Mouse (Mus musculus): ENCODE results near the gene S100a10.
"Not testable (repeated sequence)": the region's sequence is repeated elsewhere in the genome, so short reads cannot be mapped to it uniquely, and the experiment has no call there.

S100a10 gene

DNA sequence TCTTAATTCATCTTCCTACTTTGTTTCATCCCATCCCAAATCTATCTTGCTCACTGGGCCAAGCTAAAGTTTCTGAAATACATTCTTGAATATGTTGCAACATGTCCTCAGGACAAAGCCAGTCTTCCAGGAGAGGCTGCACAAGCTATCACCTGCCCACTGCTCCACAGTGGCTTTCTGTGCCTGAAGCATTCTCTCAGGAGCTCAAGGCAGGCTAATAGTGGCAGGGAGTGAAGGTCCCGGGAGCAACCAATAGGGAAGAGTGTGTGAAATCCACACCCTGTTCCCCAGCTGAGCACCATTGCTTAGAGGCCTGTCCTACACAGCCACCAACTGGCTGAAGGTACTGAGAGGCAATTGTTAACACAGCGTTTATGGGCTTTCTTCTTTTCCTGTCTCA, 26.1 kb downstream of the S100a10 start:
- no peak for DNase-seq

DNA sequence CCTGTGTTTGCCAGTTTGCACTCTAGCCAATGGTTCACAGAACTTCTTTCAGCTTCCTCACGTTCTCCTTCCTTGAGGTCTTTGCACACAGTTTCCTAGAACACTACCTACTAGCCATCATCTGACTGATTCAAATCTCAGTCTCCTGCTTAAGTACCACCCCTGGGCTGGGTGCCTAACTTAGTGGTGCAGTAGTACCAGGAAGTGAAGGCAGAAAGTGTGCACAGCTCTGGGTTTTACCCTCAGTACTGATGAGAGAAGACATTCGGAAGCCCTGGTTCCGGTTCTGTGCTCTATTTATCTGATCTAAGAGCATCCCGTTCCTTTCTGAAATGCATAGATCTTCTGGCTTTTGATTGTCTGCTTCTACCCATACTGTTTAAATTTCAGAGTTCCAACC, 26.8 kb downstream of the S100a10 start:
- DNase-seq: no peak

DNA sequence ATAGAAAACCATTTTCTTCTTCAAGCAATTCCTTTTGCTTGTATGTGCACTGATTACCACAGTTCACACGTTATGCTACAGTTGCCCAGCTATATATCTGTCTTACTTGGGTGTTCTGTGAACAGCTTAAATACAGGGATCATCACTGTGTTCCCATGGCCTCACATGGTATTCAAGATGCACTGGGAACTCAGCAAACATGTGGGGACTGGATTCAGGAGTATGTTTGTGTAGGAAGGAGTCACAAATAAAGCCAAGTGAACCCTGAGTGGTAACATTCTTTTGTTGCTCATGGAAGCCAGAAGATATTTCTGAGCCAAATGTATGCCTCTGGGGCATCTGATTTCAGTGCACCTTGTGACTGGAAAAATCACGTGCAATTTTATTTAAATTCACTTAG, 28.2 kb downstream of the S100a10 start:
- DNase-seq: no peak

DNA sequence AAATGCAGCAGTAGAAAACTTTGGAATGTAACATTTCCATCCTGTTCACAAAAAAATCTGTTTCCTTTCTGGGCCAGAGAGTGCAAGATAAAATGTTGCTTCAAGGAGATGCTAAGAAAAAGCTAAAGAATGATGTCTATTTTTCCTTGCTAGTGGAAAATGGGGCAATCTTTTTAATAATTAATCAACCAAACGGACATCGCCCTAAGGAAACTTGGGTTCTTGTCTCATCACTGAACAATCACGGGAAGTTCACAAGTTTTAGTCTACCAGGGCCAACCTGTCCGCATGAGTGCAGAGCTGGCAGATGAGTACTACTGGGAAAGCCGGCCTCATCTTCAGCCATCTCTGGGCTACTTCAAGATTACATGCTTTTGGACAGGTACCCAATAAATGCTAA, 34.7 kb downstream of the S100a10 start:
- DNase-seq: no peak

DNA sequence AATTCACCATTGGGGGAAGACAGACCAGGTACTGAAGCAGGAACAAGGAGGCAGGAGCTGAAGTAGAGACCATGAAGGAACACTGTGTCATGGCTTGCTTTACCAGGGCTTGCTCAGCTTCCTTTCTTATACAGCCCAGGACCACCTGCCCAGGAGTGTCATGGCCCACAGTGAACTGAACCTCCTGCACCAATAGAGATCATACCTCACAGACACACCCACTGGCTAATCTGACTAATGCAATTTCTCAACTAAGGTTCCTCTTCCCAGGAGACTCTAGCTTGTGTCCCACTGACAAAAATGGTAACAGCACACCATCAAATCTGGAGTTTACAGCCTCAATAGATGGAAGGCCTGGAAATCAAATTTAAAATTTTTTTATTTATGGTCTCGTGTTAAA, 35.4 kb downstream of the S100a10 start:
- no peak for DNase-seq

DNA sequence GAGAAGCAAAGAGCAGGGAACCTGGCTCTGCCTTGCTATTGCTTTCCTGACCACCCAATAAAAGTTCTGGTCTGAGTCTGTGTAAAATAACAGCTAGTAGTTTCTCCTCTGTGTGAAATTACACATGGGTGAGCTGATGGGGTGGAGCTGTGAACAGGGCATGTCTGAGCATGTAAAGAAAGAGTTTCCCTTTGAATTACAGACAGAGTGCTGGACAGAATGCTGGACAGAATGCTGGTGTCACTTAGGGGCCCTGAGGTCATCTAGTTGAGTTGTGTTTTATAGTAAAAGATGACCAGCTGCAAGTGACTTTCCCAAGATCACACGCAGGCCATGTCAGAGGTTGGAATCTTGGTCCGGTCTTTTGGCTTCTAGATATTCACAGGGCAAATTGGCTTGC, 37.2 kb downstream of the S100a10 start:
- no peak for DNase-seq

DNA sequence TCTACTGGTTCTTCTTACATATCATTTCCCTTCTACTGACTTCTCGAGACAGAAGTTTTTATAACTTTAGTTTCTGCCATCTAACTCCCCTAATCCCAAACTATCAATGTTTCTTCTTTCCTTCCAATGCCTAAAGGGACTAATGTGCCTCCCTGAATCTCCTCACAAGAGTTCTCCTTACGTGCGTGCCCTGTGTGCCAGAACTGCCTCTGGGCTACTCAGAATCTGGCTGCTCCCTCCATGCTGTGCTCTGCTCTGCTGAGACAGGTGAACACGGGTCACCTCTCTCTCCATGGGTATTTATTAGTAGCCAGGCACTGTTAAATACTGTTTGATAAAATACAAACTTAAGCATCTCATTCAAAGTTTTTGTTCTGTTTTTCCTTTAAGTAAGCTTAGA, 38.1 kb downstream of the S100a10 start:
- no peak for DNase-seq

DNA sequence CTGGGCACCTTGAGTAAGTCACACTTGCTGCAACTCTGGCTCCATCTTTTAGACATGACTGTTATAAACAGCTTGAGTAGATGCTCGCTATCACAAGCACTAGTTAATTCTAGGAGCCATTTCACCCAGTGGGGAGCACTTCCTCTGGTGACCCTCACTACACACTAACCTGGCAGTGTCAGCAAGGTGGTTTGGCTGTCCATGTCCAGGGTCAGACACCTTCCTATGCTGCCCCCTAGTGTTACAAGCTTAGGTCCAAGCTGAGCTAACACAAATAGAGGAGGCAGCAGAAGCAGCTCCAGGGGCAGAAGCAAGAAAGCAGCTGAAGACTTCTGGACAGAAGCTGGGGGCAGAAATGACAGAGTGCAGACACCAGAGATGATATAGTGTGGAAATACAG, 38.6 kb downstream of the S100a10 start:
- no peak for DNase-seq

DNA sequence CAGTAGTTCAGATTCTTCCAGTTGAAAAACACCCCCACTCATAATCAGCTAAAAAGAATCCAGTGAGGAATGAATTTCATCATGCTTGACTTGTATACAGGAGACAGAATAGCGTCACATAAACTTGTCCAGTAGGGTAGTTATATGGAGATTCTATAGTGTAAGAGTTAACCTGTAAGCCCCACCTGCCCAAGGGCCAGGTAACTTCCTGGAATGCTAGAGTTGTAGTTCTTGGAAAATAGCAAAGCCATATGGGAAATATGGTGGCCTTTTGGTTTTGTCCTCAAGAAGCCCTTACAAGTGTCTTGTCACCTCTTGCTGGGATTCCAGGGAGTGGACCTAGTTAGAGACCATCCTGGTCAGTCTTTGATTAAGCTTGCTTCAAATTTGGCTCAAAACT, 41.8 kb downstream of the S100a10 start:
- DNase-seq: no peak

DNA sequence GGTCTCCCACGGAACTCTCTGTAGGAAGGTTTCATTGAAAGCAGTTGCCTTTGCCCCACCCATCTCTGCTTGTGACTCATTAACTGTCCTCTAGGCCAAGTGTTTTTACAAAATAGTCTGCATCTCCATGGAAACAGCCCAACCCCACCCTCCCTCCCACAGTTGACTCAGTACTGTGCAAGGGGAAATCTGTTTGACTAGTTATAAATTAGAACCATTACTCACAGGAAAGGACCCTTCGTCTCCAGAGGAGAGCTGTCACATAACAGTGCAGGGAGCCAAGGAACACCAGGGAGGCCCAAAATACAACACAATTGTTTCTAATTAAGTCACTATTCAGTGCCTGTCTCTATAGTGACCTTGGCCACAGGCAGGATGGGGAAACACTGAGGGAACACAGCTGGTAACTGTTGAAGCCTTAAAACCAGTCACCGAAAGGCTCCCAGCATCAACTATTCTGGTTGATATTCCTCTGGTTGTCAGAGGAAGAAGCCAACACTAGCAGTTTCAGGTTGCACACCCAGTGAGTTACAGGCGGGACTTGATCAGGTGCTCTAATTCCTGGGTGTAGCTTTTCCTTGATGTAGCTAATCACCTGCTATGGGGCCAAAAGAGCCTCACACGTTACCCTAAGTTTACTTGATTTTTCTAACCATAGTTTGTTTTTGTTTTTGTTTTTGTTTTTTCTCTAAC, 42.5 kb downstream of the S100a10 start:
- DNase-seq: no peak

DNA sequence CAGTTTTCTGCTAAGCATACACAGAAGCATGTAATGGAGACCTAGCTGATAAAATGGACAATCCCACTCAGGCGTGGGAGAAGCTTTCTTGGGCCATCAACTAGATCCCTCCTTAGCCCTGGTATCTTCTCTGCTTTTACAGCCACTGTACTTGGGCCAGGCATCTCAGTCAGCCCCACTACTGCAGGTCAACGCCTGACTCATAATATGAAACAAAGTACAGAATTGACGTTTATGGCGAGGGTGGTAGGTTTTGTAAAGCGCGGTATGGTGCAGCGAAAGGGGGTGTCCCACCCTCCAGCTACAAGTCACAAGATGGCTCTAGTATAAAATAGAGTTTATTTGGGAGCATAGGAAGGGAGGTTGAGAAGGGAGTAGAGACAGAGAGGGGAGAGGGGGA, 43.1 kb downstream of the S100a10 start:
- no peak for DNase-seq

DNA sequence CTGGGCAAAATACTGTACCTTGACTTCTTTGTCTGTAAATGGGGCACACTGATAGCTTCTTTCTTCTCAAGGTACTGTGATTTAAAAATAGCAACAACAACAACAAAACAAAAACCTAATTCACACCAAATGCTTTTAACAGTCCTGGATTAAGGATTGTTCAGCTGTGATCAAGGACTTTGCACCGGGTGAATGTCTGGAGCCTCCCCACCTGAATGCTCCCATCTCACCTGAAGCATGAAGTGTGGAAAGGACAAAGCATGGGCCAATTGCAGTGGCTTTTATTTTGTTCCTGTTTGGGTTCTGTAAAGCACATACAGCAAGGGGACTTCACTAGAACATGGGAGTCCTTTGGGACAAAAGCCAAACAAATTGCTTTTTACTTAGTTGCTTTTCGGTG, 45.3 kb downstream of the S100a10 start:
- no peak for DNase-seq

DNA sequence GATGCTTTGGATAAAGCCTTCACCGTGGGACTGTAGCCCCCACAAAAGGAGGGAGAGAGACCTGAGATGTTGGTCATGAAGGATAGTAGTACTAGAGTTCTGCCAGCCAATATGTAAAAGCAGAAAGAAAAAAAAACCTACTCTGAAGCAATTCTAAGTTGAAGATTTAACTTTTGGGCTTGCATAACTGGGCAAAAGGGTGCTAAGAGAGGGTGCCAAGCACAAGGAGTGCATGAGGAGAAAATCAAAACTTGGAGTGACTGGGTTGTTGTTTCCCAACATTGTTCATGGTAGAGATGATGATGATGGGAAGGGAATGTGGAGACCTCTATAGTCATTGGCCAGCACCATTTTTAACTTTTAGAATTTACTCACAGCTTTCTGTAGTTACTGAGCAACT, 47.0 kb downstream of the S100a10 start:
- DNase-seq: no peak

DNA sequence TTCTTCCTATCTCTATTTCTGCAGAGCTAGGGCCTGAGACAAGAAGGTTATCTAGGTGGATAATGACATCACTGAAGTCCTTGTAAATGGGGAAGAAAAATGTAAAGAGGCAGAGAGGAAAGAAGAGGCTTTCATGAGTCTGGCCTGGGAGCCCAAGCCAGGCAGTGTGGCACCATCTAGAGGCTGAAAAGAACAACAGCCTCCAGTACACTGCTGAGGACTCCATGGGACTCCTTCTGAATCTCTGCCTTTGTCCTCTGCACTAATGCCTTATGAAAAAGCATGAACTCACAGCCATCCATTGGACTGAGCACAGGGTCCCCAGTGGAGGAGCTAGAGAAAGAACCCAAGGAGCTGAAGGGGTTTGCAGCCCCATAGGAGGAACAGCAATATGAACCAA, 54.1 kb downstream of the S100a10 start:
- not testable (repeated sequence) for DNase-seq
